Mouse (Mus musculus) layer of hippocampus, postnatal 14 days (tissue): ENCODE data around the gene Gm8978. TPM values are rescaled to one million over a fixed set of nuclear protein-coding genes. Genes with fewer than 3 reads are reported as not detected.
A peak's percentile ranks its signal among the peaks of the same experiment; 100 is the strongest.
"Not testable (repeated sequence)": the region's sequence is repeated elsewhere in the genome, so short reads cannot be mapped to it uniquely, and the experiment has no call there.

ENCODE experiments used
- DNase-seq, 2 experiments: peaks; one replicate each; pipeline ENCODE4 v3.0.0; 2021 to 2022; ENCODE audit warnings: low spot score in 2 of 2, mixed read lengths in 1 of 2
- long read RNA-seq, 2 experiments: library from polyadenylated mRNA; stranded (forward); transcript quantifications; one replicate each; pipeline ENCODE4 v2.0.0; 2021
- microRNA-seq, 2 experiments: library from miRNA; unstranded; fragments of <30 nt; microRNA quantifications; one replicate each; pipeline ENCODE4 v1.2.0; 2021
- total RNA-seq, 2 experiments: library from RNA; stranded (reverse); gene quantifications; 2 replicates each; pipeline ENCODE4 v1.2.3; 2021

The Gm8978 gene
- not detected for total RNA-seq
- long read RNA-seq, experiment 1, result 0 reads
- long read RNA-seq, experiment 2, result 0 reads

- DNase-seq, result not testable (repeated sequence)
These were observed at the start of gene Gm8978 for GRCm38 (mm10) chr19:33625152-33625551. Gene Gm8978 (minus strand): TSS chr19:33625252.

- peak; percentile 36 to 64 for DNase-seq
These were observed 35.3 kb downstream of the Gm8978 start for GRCm38 (mm10) chr19:33589626-33590302.

GRCm38 (mm10) chr19:33568551-33568950, 56.5 kb downstream of the Gm8978 start:
- DNase-seq, result not testable (repeated sequence)

Small RNA genes within 50 kb of the gene (microRNA-seq; reads per million reads assigned to microRNA genes)
- 0 reads per million in 2 experiments for gene Gm27440

Other genes starting within 250 kb of the Gm8978 start
- gene Rnls, start 233.0 kb downstream of the Gm8978 start, total RNA-seq, result 1 to 10 TPM; 1.6 to 2.0 TPM
- gene Lipo4, start 107.5 kb downstream of the Gm8978 start, total RNA-seq, result under 1 TPM in 1 of 2 experiments, not detected in 1; 0.17 TPM
- gene Lipo2, start 126.1 kb upstream of the Gm8978 start, total RNA-seq, result under 1 TPM in 1 of 2 experiments, not detected in 1; 0.55 TPM
- 1 to 10 TPM; 5.0 to 5.7 TPM for gene Lipo3, start 136.7 kb upstream of the Gm8978 start, total RNA-seq
- gene Lipo1, start 162.2 kb upstream of the Gm8978 start, total RNA-seq, result not detected